Mouse (Mus musculus) urinary bladder, adult 2 months (tissue): ENCODE data around the gene Tcstv3. TPM values are rescaled to one million over a fixed set of nuclear protein-coding genes. Genes with fewer than 3 reads are reported as not detected.
"Not testable (repeated sequence)": the region's sequence is repeated elsewhere in the genome, so short reads cannot be mapped to it uniquely, and the experiment has no call there.

ENCODE experiments used
- DNase-seq: peaks from one replicate; pipeline ENCODE4 v3.0.0; 2022; ENCODE audit warnings: low spot score
- polyA plus RNA-seq: library from polyadenylated mRNA; depleted of rRNA; stranded (reverse); fragments of >200 nt; gene quantifications from 2 replicates; pipeline ENCODE4 v1.2.3, GENCODE M21; 2012; rRNA removed

Tcstv3 gene
- polyA plus RNA-seq = not detected in 2 replicates

DNA sequence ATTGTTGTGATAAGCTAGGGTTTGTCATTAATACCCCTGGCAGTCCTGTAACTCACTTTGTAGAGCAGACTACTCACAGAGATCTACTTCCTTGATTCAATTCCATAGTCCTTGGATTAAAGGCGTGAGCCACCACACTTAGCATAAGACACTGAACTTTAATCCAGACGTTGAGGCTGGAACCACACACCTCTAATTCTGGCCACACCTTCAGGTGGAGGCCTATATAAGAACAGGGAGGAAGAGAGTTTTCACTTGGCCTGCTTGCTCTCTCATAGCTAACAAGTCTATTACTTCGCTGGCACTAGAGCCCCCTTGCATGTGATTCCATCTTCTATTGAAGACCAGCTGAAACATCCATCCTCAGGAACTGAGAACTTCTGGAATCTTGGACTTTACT, at the start of gene Tcstv3:
Gene Tcstv3, plus strand, starts transcription at position 301 of the 400 bp plus-strand sequence.
- not testable (repeated sequence) for DNase-seq

DNA sequence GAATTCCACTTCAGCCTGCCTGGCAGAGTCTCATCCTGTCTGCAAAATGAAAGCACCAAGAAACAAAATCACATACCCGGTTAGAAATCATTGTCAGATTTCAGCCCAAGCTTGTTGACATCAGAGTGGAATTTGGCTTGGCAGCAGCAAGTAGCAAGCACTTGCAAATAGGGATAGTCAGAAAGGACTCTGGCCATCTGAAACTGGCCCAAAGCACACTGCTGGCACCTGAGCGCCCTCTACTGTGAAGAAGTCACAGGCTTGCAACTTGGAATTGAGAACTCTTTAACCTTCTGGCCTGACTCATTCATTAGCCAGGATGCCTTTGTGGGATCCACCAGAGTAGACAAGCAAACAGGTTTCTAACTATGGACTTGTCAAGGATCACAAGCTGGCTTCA, 38.8 kb upstream of the Tcstv3 start:
- DNase-seq = not testable (repeated sequence)

DNA sequence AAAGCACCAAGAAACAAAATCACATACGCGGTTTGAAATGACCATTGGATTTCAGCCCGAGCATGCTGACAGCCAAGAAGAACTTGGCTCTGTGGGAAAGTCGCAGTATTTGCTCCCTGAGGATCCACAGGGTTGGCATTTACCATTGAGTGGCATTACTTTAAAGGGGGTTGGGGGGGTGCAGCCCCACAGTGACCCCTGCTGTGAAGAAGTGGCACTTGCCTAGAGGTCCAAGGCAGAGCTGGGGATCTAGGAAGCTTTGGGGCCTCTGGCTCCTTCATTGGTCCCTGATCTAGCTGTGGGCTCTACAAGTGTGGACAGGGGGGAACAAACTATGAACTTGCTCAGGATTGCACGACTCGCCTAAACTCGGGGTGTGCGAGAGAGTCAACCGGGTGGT, 37.9 kb upstream of the Tcstv3 start:
- no peak for DNase-seq

DNA sequence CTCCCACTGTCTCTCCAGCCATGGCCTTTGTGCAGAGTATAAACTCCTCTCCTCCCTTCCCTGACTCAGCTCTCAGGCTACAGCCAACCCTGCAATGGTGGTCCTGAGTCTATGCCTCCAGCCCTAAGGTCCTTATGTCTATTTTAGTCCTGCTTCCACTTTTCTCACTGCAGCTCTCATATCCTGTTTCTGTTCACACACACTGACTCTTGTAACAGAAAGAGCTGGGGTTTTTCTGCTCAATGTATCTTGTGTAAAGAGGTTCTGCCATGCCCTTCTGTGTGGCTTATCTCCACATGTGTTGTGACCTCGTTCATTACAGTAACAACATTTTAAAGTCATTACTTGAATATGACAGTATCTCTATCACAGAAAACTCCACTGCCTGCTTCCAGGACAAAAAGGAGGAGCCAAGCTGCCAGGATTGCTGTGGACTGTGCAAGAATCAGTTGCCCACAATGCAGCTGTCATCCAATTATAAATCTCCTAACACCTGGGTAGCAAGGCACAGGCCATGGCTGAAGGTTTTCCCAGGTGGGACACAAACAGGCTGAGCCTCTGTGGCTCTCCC, 17.3 kb upstream of the Tcstv3 start:
- no peak for DNase-seq

DNA sequence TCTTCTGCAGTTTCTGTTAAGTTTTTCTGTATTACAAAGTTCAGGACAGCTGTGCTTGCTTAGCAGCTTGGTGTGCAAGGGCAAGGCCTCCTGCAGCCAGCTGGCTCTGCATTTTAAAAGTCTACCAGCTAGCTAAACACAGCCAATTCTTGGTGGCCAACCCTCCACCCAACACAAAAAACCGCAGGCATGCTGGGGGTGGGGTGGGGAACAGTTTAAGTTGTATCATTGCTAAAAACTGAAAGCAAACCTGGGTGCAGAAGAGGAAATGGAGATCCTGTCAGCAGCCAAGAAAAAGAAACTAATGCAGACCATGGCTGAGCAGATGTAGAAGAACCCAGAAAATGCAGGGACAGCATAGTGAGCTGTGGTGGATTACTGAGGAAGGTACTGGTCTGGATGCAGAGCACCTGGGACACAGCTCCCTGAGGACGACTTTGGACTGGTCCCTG, 16.7 kb upstream of the Tcstv3 start, which contains the start of gene BC147527:
Gene BC147527, plus strand, starts transcription at position 402 of the 452 bp plus-strand sequence.
- DNase-seq = no peak

DNA sequence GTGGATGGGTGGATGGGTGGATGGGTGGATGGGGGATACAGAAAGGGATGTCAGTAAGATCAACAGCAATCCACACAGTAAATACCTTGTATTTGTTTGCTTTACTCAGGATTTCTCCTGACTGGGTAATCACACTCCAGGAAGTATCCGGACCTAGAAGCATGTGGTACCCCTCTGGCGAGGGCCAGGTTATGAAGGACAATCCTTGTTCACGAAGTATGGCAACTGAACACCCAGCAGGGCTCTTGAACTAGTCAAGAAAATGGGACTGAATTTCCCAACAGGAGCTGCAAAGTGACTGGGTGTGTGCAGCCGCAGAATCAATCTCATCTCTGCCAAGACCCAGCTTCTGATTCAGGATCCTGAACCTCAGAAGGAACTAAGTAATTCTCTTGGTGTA, 15.8 kb upstream of the Tcstv3 start:
- DNase-seq = no peak

DNA sequence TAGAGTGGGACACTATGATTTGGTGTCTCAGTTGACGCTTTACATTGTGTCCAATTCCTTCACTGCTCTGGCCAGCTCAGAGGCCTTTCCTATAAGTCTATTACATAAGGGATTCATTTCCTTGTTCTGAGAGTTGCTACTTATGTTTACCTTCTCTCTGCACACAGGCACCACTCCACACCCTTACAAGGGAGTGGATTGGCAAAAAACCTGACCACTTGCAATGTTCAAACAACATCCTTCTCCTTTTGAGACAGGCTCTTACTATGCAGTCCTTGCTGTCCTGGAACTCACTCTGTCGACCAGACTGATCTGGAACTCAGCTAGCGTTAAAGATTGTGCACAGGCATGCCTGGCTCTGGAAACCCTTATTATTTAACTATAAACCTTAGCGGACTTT, 5.9 kb upstream of the Tcstv3 start:
- no peak for DNase-seq

DNA sequence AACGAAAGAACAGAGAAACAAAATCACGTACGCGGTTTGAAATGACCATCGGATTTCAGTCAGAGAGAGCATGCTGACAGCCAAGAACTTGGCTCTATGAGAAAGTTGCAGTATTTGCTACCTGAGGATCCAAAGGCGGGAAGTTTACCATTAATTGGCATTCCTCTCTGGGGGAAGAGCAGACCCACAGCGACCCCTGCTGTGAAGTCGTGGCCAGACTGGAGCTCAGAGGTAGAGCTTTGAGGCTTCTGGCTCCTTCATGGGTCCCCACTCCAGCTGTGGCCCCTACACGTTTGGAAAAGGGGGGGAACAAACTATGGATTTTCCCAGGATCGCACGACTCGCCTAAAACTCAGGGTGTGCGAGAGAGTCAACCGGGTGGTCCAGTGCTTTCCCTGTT, 3.1 kb upstream of the Tcstv3 start:
- no peak for DNase-seq

DNA sequence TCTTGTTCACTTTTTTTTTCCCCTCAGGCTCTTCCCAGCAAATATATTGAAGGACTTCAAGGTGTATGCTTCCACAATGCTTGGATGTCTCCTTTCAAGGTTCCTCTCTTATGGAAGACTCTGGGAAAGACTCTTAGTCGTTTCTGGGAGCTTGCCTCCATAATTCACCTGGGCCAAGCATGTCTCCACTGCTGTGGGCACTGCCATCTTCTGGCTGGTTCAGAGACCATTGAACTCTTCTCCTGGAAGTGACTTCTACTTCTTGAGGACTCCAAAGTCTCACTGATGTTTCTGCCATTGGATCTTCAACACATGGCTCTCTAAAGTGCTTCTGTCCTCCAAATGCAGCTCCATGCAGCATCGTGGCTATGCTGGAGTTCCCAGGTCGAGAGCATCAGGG, 3.5 kb downstream of the Tcstv3 start:
- DNase-seq = no peak

DNA sequence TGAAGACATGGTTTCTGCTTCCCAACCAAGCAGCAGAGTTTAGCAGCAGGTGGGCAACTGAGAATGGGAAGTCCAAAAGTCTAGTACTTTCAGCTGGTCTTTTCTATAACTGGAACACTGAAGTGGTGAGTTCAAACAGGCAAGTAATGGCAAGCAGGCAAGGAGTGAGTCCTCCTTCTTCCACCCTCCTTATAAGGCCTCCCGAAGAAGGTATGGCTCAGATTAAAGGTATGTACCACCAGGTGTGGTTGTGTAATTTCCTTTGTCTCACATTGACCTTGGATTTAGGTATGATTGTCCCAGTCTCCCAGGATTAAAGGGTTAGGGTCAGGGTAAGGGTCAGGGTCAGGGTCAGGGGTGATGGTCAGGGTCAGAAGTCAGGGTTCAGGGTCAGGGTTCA, 4.0 kb downstream of the Tcstv3 start:
- no peak for DNase-seq

Other genes starting within 250 kb of the Tcstv3 start
- gene Gm20767, start 176.6 kb upstream of the Tcstv3 start, polyA plus RNA-seq = not detected in 2 replicates
- gene Gm21818, start 144.4 kb upstream of the Tcstv3 start, polyA plus RNA-seq = not detected in 2 replicates
- gene Gm21762, start 100.9 kb upstream of the Tcstv3 start, polyA plus RNA-seq = not detected in 2 replicates
- not detected in 2 replicates for gene Gm21731, start 77.8 kb upstream of the Tcstv3 start, polyA plus RNA-seq
- gene AF067061, start 53.8 kb upstream of the Tcstv3 start, polyA plus RNA-seq = not detected in 2 replicates
- gene BC147527, start 16.5 kb upstream of the Tcstv3 start, polyA plus RNA-seq = 0.91 and 0.99 TPM in 2 replicates